Mouse (Mus musculus): ENCODE results near the gene Fads6. TPM values are rescaled to one million over a fixed set of nuclear protein-coding genes. Genes with fewer than 3 reads are reported as not detected.

Gene Fads6
- polyA plus RNA-seq, 1 experiment from 2014 or later: 0.43 TPM

- H3K27ac ChIP-seq: no peak overlapping the region
- peaks cover 34% of the 10 kb centered on the region for H3K4me1 ChIP-seq (replicated peaks)
- H3K4me3 ChIP-seq (replicated peaks): no peak overlapping the region
- 0 out of 2 replicates have a peak overlapping the region, but pooled peaks have one; percentile 1 for H3K9ac ChIP-seq (replicated peaks)
- H3K4me2 ChIP-seq (replicated peaks): no peak overlapping the region
- H3K27me3 ChIP-seq: no peaks in the 10 kb centered on the region
- H3K36me3 ChIP-seq: peaks cover 8% of the 10 kb centered on the region; the same call in 1 of the 2 replicates
- no peaks in the 10 kb centered on the region for H3K9me3 ChIP-seq
- ATAC-seq: no peak
- WGBS: 91% methylated on average over 6 of the region's 6 CpGs
Measured at GRCm38 (mm10) chr11:115274771-115275170, 22.7 kb downstream of the Fads6 start.

GRCm38 (mm10) chr11:115274178-115274577 lies 23.3 kb downstream of the Fads6 start:
- no peak overlapping the region for H3K4me2 ChIP-seq (replicated peaks)
- no peak overlapping the region for H3K27ac ChIP-seq
- H3K4me3 ChIP-seq (replicated peaks): no peak overlapping the region
- peaks cover 6% of the 10 kb centered on the region for H3K27me3 ChIP-seq
- no peak for ATAC-seq
- H3K36me3 ChIP-seq: peaks cover 13% of the 10 kb centered on the region
- H3K9me3 ChIP-seq: no peaks in the 10 kb centered on the region
- WGBS: 91% methylated on average over 7 of the region's 7 CpGs
- H3K9ac ChIP-seq (replicated peaks): no peak overlapping the region
- H3K4me1 ChIP-seq (replicated peaks): peaks cover 34% of the 10 kb centered on the region

- H3K27me3 ChIP-seq: peaks cover 10% of the 10 kb centered on the region
- H3K4me1 ChIP-seq (replicated peaks): peaks cover 34% of the 10 kb centered on the region
- no peak overlapping the region for H3K4me2 ChIP-seq (replicated peaks)
- ATAC-seq: no peak
- H3K27ac ChIP-seq: no peak overlapping the region
- no peaks in the 10 kb centered on the region for H3K9me3 ChIP-seq
- H3K36me3 ChIP-seq: peaks cover 18% of the 10 kb centered on the region
- H3K4me3 ChIP-seq (replicated peaks): no peak overlapping the region
- WGBS: 71% methylated on average over 7 of the region's 7 CpGs
- H3K9ac ChIP-seq (replicated peaks): 0 out of 2 replicates have a peak overlapping the region, but pooled peaks have one; percentile 10
Measured at GRCm38 (mm10) chr11:115273735-115274134, 23.7 kb downstream of the Fads6 start.

- H3K4me2 ChIP-seq (replicated peaks): no peak overlapping the region
- no peak for ATAC-seq
- 70% methylated on average over 10 of the region's 10 CpGs for WGBS
Measured at GRCm38 (mm10) chr11:115272894-115273498, 24.5 kb downstream of the Fads6 start.

GRCm38 (mm10) chr11:115271481-115271880 lies 26.0 kb downstream of the Fads6 start:
- Histone ChIP-seq H3K4me2 (replicated peaks) (no peak overlapping the region), H3K36me3 (peaks cover 29% of the 10 kb centered on the region), H3K27ac (no peak overlapping the region), H3K9ac (replicated peaks) (no peak overlapping the region), H3K27me3 (peaks cover 33% of the 10 kb centered on the region), H3K9me3 (no peaks in the 10 kb centered on the region), H3K4me1 (replicated peaks) (peaks cover 35% of the 10 kb centered on the region), H3K4me3 (replicated peaks) (no peak overlapping the region)
- no peak for ATAC-seq
- 71% methylated on average over 10 of the region's 10 CpGs for WGBS

More at GRCm38 (mm10) chr11:115272894-115273498, 24.5 kb downstream of the Fads6 start:
- Histone ChIP-seq H3K4me3 (replicated peaks) (no peak overlapping the region), H3K9me3 (no peaks in the 10 kb centered on the region), H3K27me3 (peaks cover 18% of the 10 kb centered on the region), H3K27ac (no peak overlapping the region), H3K4me1 (replicated peaks) (peaks cover 32% of the 10 kb centered on the region), H3K9ac (replicated peaks) (0 out of 2 replicates have a peak overlapping the region, but pooled peaks have one; percentile 10), H3K36me3 (peaks cover 25% of the 10 kb centered on the region)

- ATAC-seq: no peak
- WGBS: 84% methylated on average over 9 of the region's 9 CpGs
Measured at GRCm38 (mm10) chr11:115271052-115271451, 26.4 kb downstream of the Fads6 start.

GRCm38 (mm10) chr11:115270148-115270861 lies 27.2 kb downstream of the Fads6 start:
- Histone ChIP-seq H3K27me3 (peaks cover 45% of the 10 kb centered on the region), H3K4me1 (replicated peaks) (peaks cover 36% of the 10 kb centered on the region), H3K4me2 (replicated peaks) (no peak overlapping the region), H3K9ac (replicated peaks) (no peak overlapping the region), H3K9me3 (no peaks in the 10 kb centered on the region), H3K36me3 (peaks cover 29% of the 10 kb centered on the region), H3K27ac (no peak overlapping the region), H3K4me3 (replicated peaks) (no peak overlapping the region)
- 37% methylated on average over 19 of the region's 19 CpGs for WGBS
- peak; percentile 45; the same call in 1 of the 2 replicates for ATAC-seq

More at GRCm38 (mm10) chr11:115271052-115271451, 26.4 kb downstream of the Fads6 start:
- no peak overlapping the region for H3K4me2 ChIP-seq (replicated peaks)
- H3K4me3 ChIP-seq (replicated peaks): no peak overlapping the region
- H3K36me3 ChIP-seq: peaks cover 29% of the 10 kb centered on the region
- no peaks in the 10 kb centered on the region for H3K9me3 ChIP-seq
- H3K9ac ChIP-seq (replicated peaks): no peak overlapping the region
- peaks cover 37% of the 10 kb centered on the region for H3K27me3 ChIP-seq
- no peak overlapping the region for H3K27ac ChIP-seq
- peaks cover 36% of the 10 kb centered on the region for H3K4me1 ChIP-seq (replicated peaks)

GRCm38 (mm10) chr11:115269330-115270066 lies 28.0 kb downstream of the Fads6 start:
- no peak overlapping the region for H3K4me3 ChIP-seq (replicated peaks)
- peaks cover 35% of the 10 kb centered on the region for H3K4me1 ChIP-seq (replicated peaks)
- no peaks in the 10 kb centered on the region for H3K9me3 ChIP-seq
- no peak for ATAC-seq
- H3K4me2 ChIP-seq (replicated peaks): no peak overlapping the region
- H3K36me3 ChIP-seq: peaks cover 29% of the 10 kb centered on the region
- H3K27ac ChIP-seq: no peak overlapping the region
- WGBS: 89% methylated on average over 27 of the region's 27 CpGs
- H3K27me3 ChIP-seq: peaks cover 53% of the 10 kb centered on the region
- no peak overlapping the region for H3K9ac ChIP-seq (replicated peaks)

- Histone ChIP-seq H3K36me3 (peaks cover 29% of the 10 kb centered on the region), H3K27ac (no peak overlapping the region), H3K9me3 (no peaks in the 10 kb centered on the region), H3K27me3 (peaks cover 67% of the 10 kb centered on the region), H3K4me2 (replicated peaks) (no peak overlapping the region), H3K9ac (replicated peaks) (no peak overlapping the region), H3K4me3 (replicated peaks) (no peak overlapping the region), H3K4me1 (replicated peaks) (peaks cover 30% of the 10 kb centered on the region)
- WGBS: 80% methylated on average over 11 of the region's 11 CpGs
- no peak for ATAC-seq
Measured at GRCm38 (mm10) chr11:115267958-115268357, 29.5 kb downstream of the Fads6 start.

GRCm38 (mm10) chr11:115267061-115267883 lies 30.2 kb downstream of the Fads6 start, which contains the start of gene Grin2c:
Gene Grin2c (minus strand): TSS chr11:115267243.
- Histone ChIP-seq H3K4me1 (replicated peaks) (peaks cover 30% of the 10 kb centered on the region), H3K4me2 (replicated peaks) (peak within 1 kb of the TSS; percentile 54), H3K4me3 (replicated peaks) (peak within 1 kb of the TSS; percentile 32), H3K27ac (no peak within 1 kb of the TSS), H3K9me3 (no peaks in the 10 kb centered on the region), H3K36me3 (peaks cover 29% of the 10 kb centered on the region), H3K9ac (replicated peaks) (0 out of 2 replicates have a peak within 1 kb of the TSS, but pooled peaks have one; percentile 19), H3K27me3 (peaks cover 74% of the 10 kb centered on the region)
- no peak for ATAC-seq
- WGBS: 6% methylated on average over 45 of the region's 50 CpGs

GRCm38 (mm10) chr11:115266400-115266778 lies 31.1 kb downstream of the Fads6 start:
- H3K27ac ChIP-seq: no peak overlapping the region
- no peak overlapping the region for H3K9ac ChIP-seq (replicated peaks)
- peak overlapping the region; percentile 54 for H3K4me2 ChIP-seq (replicated peaks)
- no peaks in the 10 kb centered on the region for H3K9me3 ChIP-seq
- under 1% methylated on average over 22 of the region's 22 CpGs for whole genome bisulfite sequencing
- peaks cover 30% of the 10 kb centered on the region for H3K4me1 ChIP-seq (replicated peaks)
- peak overlapping the region; percentile 32 for H3K4me3 ChIP-seq (replicated peaks)
- H3K36me3 ChIP-seq: peaks cover 22% of the 10 kb centered on the region
- H3K27me3 ChIP-seq: peaks cover 83% of the 10 kb centered on the region
- no peak for ATAC-seq
